Mouse (Mus musculus) intestine, embryonic 15.5 days (tissue): Measurements from ENCODE around the gene Nr2c2ap. TPM values are rescaled to one million over a fixed set of nuclear protein-coding genes. Genes with fewer than 3 reads are reported as not detected.
A peak's percentile ranks its signal among the peaks of the same experiment; 100 is the strongest.

Source experiments
- ATAC-seq: fragments of 200-750 bp; cut with Nextera tagmentation; 2 replicates; pipeline ENCODE4 v1.8.0; 2017; ENCODE audit warnings: moderate TSS enrichment, moderate library complexity
- H3K27ac ChIP-seq: fragments of 300-500 bp; sonication (generic); 2 replicates; pipeline ENCODE4 v1.5.1; 2015; ENCODE audit warnings: mild to moderate bottlenecking, inconsistent platforms
- H3K27me3 ChIP-seq: fragments of 300-500 bp; sonication (generic); replicated peaks from 2 replicates; pipeline ENCODE4 v1.6.1; 2015; ENCODE audit warnings: inconsistent platforms
- H3K36me3 ChIP-seq: fragments of 300-500 bp; sonication (generic); 2 replicates; pipeline ENCODE4 v1.6.1; 2015; ENCODE audit warnings: inconsistent platforms
- H3K4me1 ChIP-seq: fragments of 300-500 bp; sonication (generic); replicated peaks from 2 replicates; pipeline ENCODE4 v1.6.1; 2015; ENCODE audit warnings: inconsistent platforms
- H3K4me2 ChIP-seq: fragments of 300-500 bp; sonication (generic); replicated peaks from 2 replicates; pipeline ENCODE4 v1.6.1; 2015; ENCODE audit warnings: mild to moderate bottlenecking, inconsistent platforms
- H3K4me3 ChIP-seq: fragments of 300-500 bp; sonication (generic); replicated peaks from 2 replicates; pipeline ENCODE4 v1.5.1; 2015; ENCODE audit warnings: inconsistent platforms
- H3K9ac ChIP-seq: fragments of 300-500 bp; sonication (generic); 2 replicates; pipeline ENCODE4 v1.6.1; 2015; ENCODE audit warnings: inconsistent platforms
- H3K9me3 ChIP-seq: fragments of 300-500 bp; sonication (generic); 2 replicates; pipeline ENCODE4 v1.6.1; 2016; ENCODE audit warnings: inconsistent platforms
- WGBS: fragments of 180-500 bp; shearing (Covaris S2); methylation state at CpG from one replicate; pipeline ENCODE4 v1.1.7; 2015; 5-methylcytosine and 5-hydroxymethylcytosine counted together
- polyA plus RNA-seq: library from polyadenylated mRNA; unstranded; fragments of >200 nt; fragmentation: Nextera tagmentation; extraction: Ambion mirVana; gene quantifications from 2 replicates; pipeline ENCODE4 v1.2.1, GENCODE M21; 2015

The Nr2c2ap gene
- polyA plus RNA-seq, 1 experiment from 2014 or later: 47.4 TPM

DNA sequence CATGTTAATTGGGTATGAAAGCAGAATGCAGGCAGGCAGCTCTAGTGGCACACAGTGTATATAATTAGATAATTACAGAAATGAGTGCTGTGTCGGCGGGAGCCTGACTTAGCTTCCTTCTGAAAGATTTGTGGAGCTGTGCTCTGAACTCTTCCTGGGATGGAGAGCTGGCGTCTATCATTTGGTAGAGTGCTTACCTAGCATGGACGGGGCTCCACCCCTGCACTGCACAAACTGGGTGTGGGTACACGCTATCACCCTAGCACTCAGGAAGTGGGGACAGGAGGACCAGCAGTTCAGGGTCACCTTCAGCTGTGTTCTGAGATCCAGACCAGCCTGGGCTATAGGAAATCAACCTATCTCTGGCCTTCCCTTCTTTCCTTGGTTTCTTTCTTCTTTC, 42.2 kb downstream of the Nr2c2ap start:
- H3K4me1 ChIP-seq: peaks cover 14% of the 10 kb centered on the region
- H3K4me2 ChIP-seq: peak overlapping the region; percentile 66
- H3K9ac ChIP-seq: no peak overlapping the region
- H3K27ac ChIP-seq: no peak overlapping the region
- no peak for ATAC-seq
- no peaks in the 10 kb centered on the region for H3K27me3 ChIP-seq
- H3K4me3 ChIP-seq: peak overlapping the region; percentile 70; the same call in 1 of the 2 replicates
- peaks cover 7% of the 10 kb centered on the region; the same call in 1 of the 2 replicates for H3K36me3 ChIP-seq
- no peaks in the 10 kb centered on the region for H3K9me3 ChIP-seq
- WGBS: 70% methylated on average over 5 of the region's 5 CpGs

GRCm38 (mm10) chr8:70174079-70174478, 42.9 kb downstream of the Nr2c2ap start:
- H3K9ac ChIP-seq: no peak overlapping the region
- peaks cover 14% of the 10 kb centered on the region for H3K4me1 ChIP-seq
- no peaks in the 10 kb centered on the region for H3K9me3 ChIP-seq
- H3K27me3 ChIP-seq: no peaks in the 10 kb centered on the region
- no peak for ATAC-seq
- WGBS: 83% methylated on average over 7 of the region's 7 CpGs
- no peak overlapping the region for H3K27ac ChIP-seq
- H3K4me3 ChIP-seq: no peak overlapping the region
- H3K36me3 ChIP-seq: peaks cover 7% of the 10 kb centered on the region; the same call in 1 of the 2 replicates
- no peak overlapping the region for H3K4me2 ChIP-seq

DNA sequence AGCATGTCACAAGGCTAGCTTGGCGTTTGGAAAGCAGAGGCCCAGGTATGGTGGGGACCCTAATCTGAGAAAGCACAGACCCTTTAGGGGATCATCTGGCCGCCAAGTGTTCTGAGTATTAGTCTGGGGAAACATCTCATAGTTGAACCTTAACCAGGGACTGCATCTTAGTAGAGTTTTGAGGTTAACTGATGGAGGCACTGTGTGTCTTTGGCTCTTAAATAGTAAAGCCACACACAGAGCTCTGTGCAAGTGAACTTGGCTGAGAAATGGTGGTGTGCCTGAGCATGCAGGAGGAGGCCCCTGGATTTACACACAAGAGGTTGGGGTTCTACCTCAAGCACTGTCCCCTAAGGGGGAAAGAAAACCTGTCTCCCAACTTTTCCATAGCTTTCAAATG, 47.1 kb downstream of the Nr2c2ap start:
- Histone ChIP-seq H3K4me2 (no peak overlapping the region), H3K27ac (no peak overlapping the region), H3K4me1 (peaks cover 18% of the 10 kb centered on the region), H3K9me3 (no peaks in the 10 kb centered on the region), H3K4me3 (no peak overlapping the region), H3K36me3 (peaks cover 9% of the 10 kb centered on the region; the same call in 1 of the 2 replicates), H3K27me3 (no peaks in the 10 kb centered on the region), H3K9ac (no peak overlapping the region)
- 82% methylated on average over 2 of the region's 2 CpGs for WGBS
- ATAC-seq: no peak

DNA sequence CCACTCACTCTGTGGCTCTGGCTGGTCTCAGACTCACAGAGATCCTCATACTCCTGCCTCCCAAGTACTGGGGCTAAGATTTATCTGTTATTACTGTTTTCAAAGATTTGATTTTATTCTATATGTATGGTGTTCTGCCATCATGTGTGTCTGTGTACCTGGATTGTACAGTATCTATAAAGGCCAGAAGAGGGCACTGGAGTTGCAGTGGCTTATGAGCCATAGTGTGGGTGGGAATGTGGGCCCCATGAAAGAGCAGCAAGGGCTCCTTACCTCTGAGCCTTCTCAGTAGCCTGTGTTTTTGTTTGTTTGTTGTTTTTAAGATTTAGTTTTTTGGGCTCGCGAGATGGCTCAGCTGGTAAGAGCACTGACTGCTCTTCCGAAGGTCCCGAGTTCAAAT, 47.9 kb downstream of the Nr2c2ap start:
- H3K9me3 ChIP-seq: no peaks in the 10 kb centered on the region
- H3K9ac ChIP-seq: no peak overlapping the region
- H3K36me3 ChIP-seq: peaks cover 9% of the 10 kb centered on the region; the same call in 1 of the 2 replicates
- no peak overlapping the region for H3K4me2 ChIP-seq
- 94% methylated on average over 4 of the region's 4 CpGs for WGBS
- ATAC-seq: no peak
- H3K4me1 ChIP-seq: peaks cover 14% of the 10 kb centered on the region
- no peaks in the 10 kb centered on the region for H3K27me3 ChIP-seq
- H3K4me3 ChIP-seq: no peak overlapping the region
- H3K27ac ChIP-seq: no peak overlapping the region

DNA sequence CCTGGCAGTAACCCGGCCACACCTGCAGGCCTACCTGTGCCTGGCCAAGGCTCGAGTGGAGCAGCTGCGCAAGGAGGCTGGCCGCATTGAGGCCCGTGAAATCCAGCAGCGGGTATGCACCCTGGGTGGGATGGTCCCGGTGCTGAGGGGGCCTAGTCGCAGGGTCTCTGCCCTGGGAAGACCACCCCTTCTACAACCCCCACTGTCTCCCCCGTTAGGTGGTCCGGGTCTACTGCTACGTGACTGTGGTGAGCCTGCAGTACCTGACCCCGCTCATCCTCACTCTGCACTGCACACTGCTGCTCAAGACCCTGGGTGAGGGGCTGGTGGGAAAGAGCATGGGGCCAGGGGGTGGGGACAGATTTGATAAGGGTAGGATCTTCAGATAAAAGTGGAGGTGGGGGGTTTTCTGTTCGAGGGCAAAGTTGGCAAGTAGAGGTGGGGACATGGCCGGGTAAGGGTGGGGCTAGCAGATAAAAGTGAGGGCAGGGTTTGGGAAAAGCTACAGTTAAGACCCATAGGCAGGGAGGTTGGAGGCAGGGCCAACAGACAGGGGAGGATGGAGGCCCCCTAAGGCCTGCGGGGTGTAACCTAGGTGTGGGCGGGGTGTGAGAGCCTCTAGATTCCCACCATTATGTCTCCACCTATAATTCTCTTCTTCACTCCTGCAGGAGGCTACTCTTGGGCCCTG, 50.2 kb downstream of the Nr2c2ap start:
- peaks cover 9% of the 10 kb centered on the region; the same call in 1 of the 2 replicates for H3K36me3 ChIP-seq
- H3K4me2 ChIP-seq: no peak overlapping the region
- peaks cover 9% of the 10 kb centered on the region for H3K4me1 ChIP-seq
- no peaks in the 10 kb centered on the region for H3K9me3 ChIP-seq
- H3K4me3 ChIP-seq: no peak overlapping the region
- no peak overlapping the region for H3K27ac ChIP-seq
- peak; percentile 48 for ATAC-seq
- peak overlapping the region; percentile 23; the same call in 1 of the 2 replicates for H3K9ac ChIP-seq
- WGBS: 61% methylated on average over 16 of the region's 16 CpGs
- H3K27me3 ChIP-seq: no peaks in the 10 kb centered on the region

- Histone ChIP-seq H3K4me2 (no peak overlapping the region), H3K9me3 (no peaks in the 10 kb centered on the region), H3K27me3 (no peaks in the 10 kb centered on the region), H3K9ac (peak overlapping the region; percentile 23; the same call in 1 of the 2 replicates), H3K4me3 (no peak overlapping the region), H3K36me3 (peaks cover 9% of the 10 kb centered on the region; the same call in 1 of the 2 replicates), H3K27ac (no peak overlapping the region), H3K4me1 (peaks cover 9% of the 10 kb centered on the region)
- 33% methylated on average over 2 of the region's 2 CpGs for WGBS
- ATAC-seq: peak; percentile 28; the same call in 1 of the 2 replicates
Observed at GRCm38 (mm10) chr8:70181903-70182252, 50.7 kb downstream of the Nr2c2ap start.

DNA sequence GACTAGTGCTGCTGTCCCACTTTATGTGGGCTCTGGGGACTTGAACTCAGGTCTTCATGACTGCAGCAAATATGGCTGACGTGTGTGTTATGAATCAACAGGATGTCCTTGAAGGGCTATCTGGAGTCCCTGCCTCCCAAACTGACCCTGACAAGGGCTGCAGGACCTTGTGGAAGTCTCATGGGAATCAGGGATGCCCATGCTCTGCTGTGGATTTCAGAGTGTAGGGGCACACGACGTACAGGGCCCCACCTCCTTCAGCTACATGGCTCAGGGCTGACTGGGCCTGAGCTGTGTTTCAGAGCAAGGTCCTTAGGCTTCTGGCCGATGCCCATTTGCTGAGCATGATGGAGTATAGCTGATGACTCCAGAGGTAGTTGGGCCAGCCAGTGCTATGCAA, 52.1 kb downstream of the Nr2c2ap start:
- Histone ChIP-seq H3K9ac (no peak overlapping the region), H3K4me2 (no peak overlapping the region), H3K4me1 (peaks cover 9% of the 10 kb centered on the region), H3K9me3 (no peaks in the 10 kb centered on the region), H3K36me3 (0 out of 2 replicates have a peak, but pooled peaks cover 3% of the 10 kb centered on the region), H3K27ac (no peak overlapping the region), H3K4me3 (no peak overlapping the region), H3K27me3 (no peaks in the 10 kb centered on the region)
- no peak for ATAC-seq
- 88% methylated on average over 4 of the region's 4 CpGs for WGBS

Other genes with a start within 250 kb of the Nr2c2ap start
- gene Cilp2, start 243.6 kb upstream of the Nr2c2ap start, polyA plus RNA-seq: 0.48 and 0.65 TPM in 2 replicates
- 2.8 and 3.4 TPM in 2 replicates for gene Tssk6, start 229.1 kb upstream of the Nr2c2ap start, polyA plus RNA-seq
- 212 and 213 TPM in 2 replicates for gene Ndufa13, start 228.8 kb upstream of the Nr2c2ap start, polyA plus RNA-seq
- gene Yjefn3, start 228.6 kb upstream of the Nr2c2ap start, polyA plus RNA-seq: 3.9 and 4.2 TPM in 2 replicates
- 51.2 and 54.7 TPM in 2 replicates for gene Gatad2a, start 134.9 kb upstream of the Nr2c2ap start, polyA plus RNA-seq
- 43.1 and 46.4 TPM in 2 replicates for gene Mau2, start 88.6 kb upstream of the Nr2c2ap start, polyA plus RNA-seq
- 36.3 and 37.5 TPM in 2 replicates for gene Sugp1, start 88.5 kb upstream of the Nr2c2ap start, polyA plus RNA-seq
- 42.8 and 52.6 TPM in 2 replicates for gene Tm6sf2, start 58.4 kb upstream of the Nr2c2ap start, polyA plus RNA-seq
- 0.06 and 0.11 TPM in 2 replicates for gene Hapln4, start 47.9 kb upstream of the Nr2c2ap start, polyA plus RNA-seq
- 1.6 and 1.7 TPM in 2 replicates for gene Ncan, start 10.5 kb upstream of the Nr2c2ap start, polyA plus RNA-seq
- gene Rfxank, start 7.8 kb downstream of the Nr2c2ap start, polyA plus RNA-seq: 11.7 and 12.3 TPM in 2 replicates
- 34.6 and 40.1 TPM in 2 replicates for gene Borcs8, start 8.2 kb downstream of the Nr2c2ap start, polyA plus RNA-seq
- gene Mef2b, start 8.4 kb downstream of the Nr2c2ap start, polyA plus RNA-seq: 0.11 TPM in 1 of 2 replicates, not detected in the other
- 55.7 and 64.3 TPM in 2 replicates for gene Tmem161a, start 41.0 kb downstream of the Nr2c2ap start, polyA plus RNA-seq
- 5.8 and 6.0 TPM in 2 replicates for gene Slc25a42, start 81.0 kb downstream of the Nr2c2ap start, polyA plus RNA-seq
- gene Sugp2, start 102.9 kb downstream of the Nr2c2ap start, polyA plus RNA-seq: 20.6 and 23.0 TPM in 2 replicates
- gene Armc6, start 103.1 kb downstream of the Nr2c2ap start, polyA plus RNA-seq: 25.4 and 26.4 TPM in 2 replicates
- gene Homer3, start 151.5 kb downstream of the Nr2c2ap start, polyA plus RNA-seq: 27.7 and 31.5 TPM in 2 replicates
- 45.8 and 52.7 TPM in 2 replicates for gene Ddx49, start 171.2 kb downstream of the Nr2c2ap start, polyA plus RNA-seq
- gene Cope, start 171.2 kb downstream of the Nr2c2ap start, polyA plus RNA-seq: 331 and 429 TPM in 2 replicates
- gene Cers1, start 184.4 kb downstream of the Nr2c2ap start, polyA plus RNA-seq: 3.6 TPM in 2 replicates
- gene Gdf1, start 198.5 kb downstream of the Nr2c2ap start, polyA plus RNA-seq: 0.38 and 1.4 TPM in 2 replicates
- gene Upf1, start 221.9 kb downstream of the Nr2c2ap start, polyA plus RNA-seq: 14.6 and 15.7 TPM in 2 replicates
- gene Comp, start 242.2 kb downstream of the Nr2c2ap start, polyA plus RNA-seq: 0.39 and 0.82 TPM in 2 replicates